Mouse (Mus musculus): ENCODE data around the gene Tbc1d21. TPM values are rescaled to one million over a fixed set of nuclear protein-coding genes. Genes with fewer than 3 reads are reported as not detected.

The Tbc1d21 gene
- polyA plus RNA-seq, 1 experiment from 2014 or later = not detected

DNA sequence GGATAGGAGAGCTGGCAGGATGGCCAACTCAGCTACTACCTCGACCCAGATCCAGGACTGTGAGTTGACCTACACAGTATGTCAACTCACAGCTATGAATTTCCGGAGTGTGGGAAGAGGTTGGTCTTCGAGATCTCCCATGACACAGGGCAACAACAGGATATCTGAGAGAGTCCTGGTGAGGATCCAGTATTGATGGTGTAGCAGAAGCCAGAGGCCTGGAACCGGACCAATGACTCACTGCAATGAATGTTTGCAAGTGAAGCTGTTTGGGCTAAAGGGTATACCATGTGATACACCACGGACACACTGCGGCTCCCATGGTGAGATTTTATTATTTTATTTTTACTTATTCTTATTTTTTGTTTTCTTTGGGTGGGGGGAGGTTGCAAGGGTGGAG, 15.6 kb downstream of the Tbc1d21 start:
- 85% methylated on average over 6 of the region's 6 CpGs for WGBS
- H3K9me3 ChIP-seq (ENCODE audit: control insufficient read depth, low read length) = no peaks in the 10 kb centered on the region

GRCm38 (mm10) chr9:58353224-58353623, 17.0 kb downstream of the Tbc1d21 start:
- 90% methylated on average over 6 of the region's 6 CpGs for WGBS
- peaks cover 7% of the 10 kb centered on the region; the same call in 1 of the 2 replicates for H3K4me1 ChIP-seq (ENCODE audit: control insufficient read depth, insufficient read depth, low read length)
- no peaks in the 10 kb centered on the region for H3K36me3 ChIP-seq (ENCODE audit: control insufficient read depth, insufficient read depth, low read length)

More for the DNA sequence above, 15.6 kb downstream of the Tbc1d21 start:
- ATAC-seq (ENCODE audit: insufficient read depth, low FRiP score, low TSS enrichment) = no peak
- peaks cover 7% of the 10 kb centered on the region; the same call in 1 of the 2 replicates for H3K4me1 ChIP-seq (ENCODE audit: control insufficient read depth, insufficient read depth, low read length)
- H3K4me3 ChIP-seq (ENCODE audit: low read depth, low read length) = no peak overlapping the region
- H3K27ac ChIP-seq (ENCODE audit: low read depth, low read length) = no peak overlapping the region
- H3K27me3 ChIP-seq (ENCODE audit: control insufficient read depth, insufficient read depth, low read length) = no peaks in the 10 kb centered on the region
- no peak for DNase-seq (ENCODE audit: low spot score)
- H3K9ac ChIP-seq (ENCODE audit: low read length) = no peak overlapping the region
- no peak overlapping the region for H3K4me2 ChIP-seq (ENCODE audit: low read depth)
- no peaks in the 10 kb centered on the region for H3K36me3 ChIP-seq (ENCODE audit: control insufficient read depth, insufficient read depth, low read length)

GRCm38 (mm10) chr9:58347795-58348194, 22.5 kb downstream of the Tbc1d21 start:
- Histone ChIP-seq H3K9ac (ENCODE audit: low read length) (no peak overlapping the region), H3K9me3 (ENCODE audit: control insufficient read depth, low read length) (no peaks in the 10 kb centered on the region), H3K27me3 (ENCODE audit: control insufficient read depth, insufficient read depth, low read length) (no peaks in the 10 kb centered on the region), H3K36me3 (ENCODE audit: control insufficient read depth, insufficient read depth, low read length) (no peaks in the 10 kb centered on the region), H3K27ac (ENCODE audit: low read depth, low read length) (no peak overlapping the region), H3K4me1 (ENCODE audit: control insufficient read depth, insufficient read depth, low read length) (peaks cover 12% of the 10 kb centered on the region; the same call in 1 of the 2 replicates), H3K4me3 (ENCODE audit: low read depth, low read length) (no peak overlapping the region), H3K4me2 (ENCODE audit: low read depth) (no peak overlapping the region)
- ATAC-seq (ENCODE audit: insufficient read depth, low FRiP score, low TSS enrichment) = no peak
- 87% methylated on average over 6 of the region's 6 CpGs for WGBS
- DNase-seq (ENCODE audit: low spot score) = no peak

More at GRCm38 (mm10) chr9:58353224-58353623, 17.0 kb downstream of the Tbc1d21 start:
- H3K27me3 ChIP-seq (ENCODE audit: control insufficient read depth, insufficient read depth, low read length) = no peaks in the 10 kb centered on the region
- H3K4me3 ChIP-seq (ENCODE audit: low read depth, low read length) = no peak overlapping the region
- no peak overlapping the region for H3K4me2 ChIP-seq (ENCODE audit: low read depth)
- ATAC-seq (ENCODE audit: insufficient read depth, low FRiP score, low TSS enrichment) = no peak
- H3K27ac ChIP-seq (ENCODE audit: low read depth, low read length) = no peak overlapping the region
- H3K9ac ChIP-seq (ENCODE audit: low read length) = no peak overlapping the region
- no peak for DNase-seq (ENCODE audit: low spot score)
- no peaks in the 10 kb centered on the region for H3K9me3 ChIP-seq (ENCODE audit: control insufficient read depth, low read length)

DNA sequence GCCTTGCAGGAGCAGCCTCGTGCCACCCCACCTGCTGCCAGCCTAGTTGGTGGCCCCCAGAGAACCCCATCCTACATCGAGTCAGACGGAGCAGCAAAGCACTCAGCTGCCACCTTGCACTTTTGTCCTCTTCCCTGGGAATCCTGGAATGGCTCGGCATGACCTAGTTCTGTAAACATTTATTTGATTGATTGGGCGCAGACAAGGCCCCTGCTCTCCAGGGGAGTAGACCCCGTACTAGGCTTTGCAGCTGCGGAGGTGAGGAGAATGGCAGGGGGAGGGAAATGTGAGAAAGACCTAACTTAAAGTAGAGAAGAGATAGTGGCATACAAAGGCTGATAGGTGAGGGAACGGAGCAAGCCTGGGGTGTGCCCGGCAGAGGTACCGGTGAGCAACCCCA, 23.8 kb downstream of the Tbc1d21 start:
- 28% methylated on average over 10 of the region's 10 CpGs for WGBS
- no peak for ATAC-seq (ENCODE audit: insufficient read depth, low FRiP score, low TSS enrichment)
- no peak overlapping the region for H3K4me2 ChIP-seq (ENCODE audit: low read depth)
- no peak overlapping the region for H3K4me3 ChIP-seq (ENCODE audit: low read depth, low read length)
- no peaks in the 10 kb centered on the region for H3K36me3 ChIP-seq (ENCODE audit: control insufficient read depth, insufficient read depth, low read length)
- no peak overlapping the region for H3K27ac ChIP-seq (ENCODE audit: low read depth, low read length)
- H3K9ac ChIP-seq (ENCODE audit: low read length) = no peak overlapping the region
- H3K27me3 ChIP-seq (ENCODE audit: control insufficient read depth, insufficient read depth, low read length) = no peaks in the 10 kb centered on the region
- peak; percentile 68 for DNase-seq (ENCODE audit: low spot score)
- no peaks in the 10 kb centered on the region for H3K9me3 ChIP-seq (ENCODE audit: control insufficient read depth, low read length)
- H3K4me1 ChIP-seq (ENCODE audit: control insufficient read depth, insufficient read depth, low read length) = peaks cover 12% of the 10 kb centered on the region; the same call in 1 of the 2 replicates

- Histone ChIP-seq H3K27ac (ENCODE audit: low read depth, low read length) (no peak overlapping the region), H3K9me3 (ENCODE audit: control insufficient read depth, low read length) (no peaks in the 10 kb centered on the region), H3K4me2 (ENCODE audit: low read depth) (no peak overlapping the region), H3K9ac (ENCODE audit: low read length) (no peak overlapping the region), H3K36me3 (ENCODE audit: control insufficient read depth, insufficient read depth, low read length) (no peaks in the 10 kb centered on the region), H3K4me1 (ENCODE audit: control insufficient read depth, insufficient read depth, low read length) (peaks cover 12% of the 10 kb centered on the region; the same call in 1 of the 2 replicates), H3K27me3 (ENCODE audit: control insufficient read depth, insufficient read depth, low read length) (no peaks in the 10 kb centered on the region), H3K4me3 (ENCODE audit: low read depth, low read length) (no peak overlapping the region)
- no peak for DNase-seq (ENCODE audit: low spot score)
- no peak for ATAC-seq (ENCODE audit: insufficient read depth, low FRiP score, low TSS enrichment)
- WGBS = 59% methylated on average over 7 of the region's 7 CpGs
Observed at GRCm38 (mm10) chr9:58345963-58346362, 24.3 kb downstream of the Tbc1d21 start.

DNA sequence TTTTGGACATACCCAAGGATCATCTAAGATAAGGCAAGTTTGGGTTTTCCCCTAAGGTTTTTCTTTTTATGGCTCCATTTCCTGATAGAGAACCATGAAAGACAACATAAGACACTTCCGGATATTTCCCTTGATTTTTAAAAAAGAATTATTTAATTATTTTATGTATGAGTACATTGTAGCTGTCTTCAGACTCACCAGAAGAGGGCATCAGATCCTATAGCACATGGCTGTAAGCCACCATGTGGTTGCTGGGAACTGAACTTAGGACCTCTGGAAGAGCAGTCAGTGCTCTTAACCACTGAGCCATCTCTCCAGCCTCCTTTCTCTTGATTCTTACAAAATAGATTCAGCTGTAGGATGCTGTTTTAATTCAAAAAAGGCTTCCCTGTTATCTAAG, 28.5 kb downstream of the Tbc1d21 start:
- Histone ChIP-seq H3K4me1 (ENCODE audit: control insufficient read depth, insufficient read depth, low read length) (peaks cover 8% of the 10 kb centered on the region; the same call in 1 of the 2 replicates), H3K4me2 (ENCODE audit: low read depth) (no peak overlapping the region), H3K9me3 (ENCODE audit: control insufficient read depth, low read length) (no peaks in the 10 kb centered on the region), H3K27ac (ENCODE audit: low read depth, low read length) (no peak overlapping the region), H3K36me3 (ENCODE audit: control insufficient read depth, insufficient read depth, low read length) (no peaks in the 10 kb centered on the region), H3K9ac (ENCODE audit: low read length) (no peak overlapping the region), H3K4me3 (ENCODE audit: low read depth, low read length) (no peak overlapping the region), H3K27me3 (ENCODE audit: control insufficient read depth, insufficient read depth, low read length) (no peaks in the 10 kb centered on the region)
- DNase-seq (ENCODE audit: low spot score) = no peak
- WGBS = 98% methylated on average over 1 of the region's 1 CpGs
- no peak for ATAC-seq (ENCODE audit: insufficient read depth, low FRiP score, low TSS enrichment)

- H3K36me3 ChIP-seq (ENCODE audit: control insufficient read depth, insufficient read depth, low read length) = no peaks in the 10 kb centered on the region
- H3K4me3 ChIP-seq (ENCODE audit: low read depth, low read length) = no peak overlapping the region
- no peak for DNase-seq (ENCODE audit: low spot score)
- no peak overlapping the region for H3K9ac ChIP-seq (ENCODE audit: low read length)
- no peaks in the 10 kb centered on the region for H3K9me3 ChIP-seq (ENCODE audit: control insufficient read depth, low read length)
- no peak overlapping the region for H3K4me2 ChIP-seq (ENCODE audit: low read depth)
- H3K27me3 ChIP-seq (ENCODE audit: control insufficient read depth, insufficient read depth, low read length) = no peaks in the 10 kb centered on the region
- H3K4me1 ChIP-seq (ENCODE audit: control insufficient read depth, insufficient read depth, low read length) = no peaks in the 10 kb centered on the region
- WGBS = 72% methylated on average over 8 of the region's 8 CpGs
- no peak overlapping the region for H3K27ac ChIP-seq (ENCODE audit: low read depth, low read length)
- no peak for ATAC-seq (ENCODE audit: insufficient read depth, low FRiP score, low TSS enrichment)
Observed at GRCm38 (mm10) chr9:58336650-58337281, 33.5 kb downstream of the Tbc1d21 start.

DNA sequence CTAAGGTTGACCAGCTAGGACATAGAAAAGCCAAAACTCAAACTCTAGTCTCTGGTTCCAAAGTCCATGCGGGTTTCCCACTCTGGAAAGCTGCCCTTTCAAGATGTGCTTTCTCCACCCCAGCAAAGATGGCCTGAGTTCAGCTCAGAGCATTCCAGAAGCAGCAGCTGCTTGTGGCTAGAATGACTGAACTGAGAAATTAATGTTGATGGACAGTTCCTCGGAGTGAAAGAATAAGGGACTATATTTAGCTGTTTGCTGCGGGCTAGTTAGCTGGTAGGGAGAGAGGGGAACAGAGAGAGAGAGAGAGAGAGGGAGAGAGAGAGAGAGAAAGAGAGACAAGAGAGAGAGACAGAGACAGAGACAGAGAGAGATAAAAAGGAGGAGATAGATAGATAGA, 39.0 kb downstream of the Tbc1d21 start:
- no peaks in the 10 kb centered on the region for H3K9me3 ChIP-seq (ENCODE audit: control insufficient read depth, low read length)
- H3K4me3 ChIP-seq (ENCODE audit: low read depth, low read length) = no peak overlapping the region
- DNase-seq (ENCODE audit: low spot score) (no peak), ATAC-seq (ENCODE audit: insufficient read depth, low FRiP score, low TSS enrichment) (no peak)
- H3K4me1 ChIP-seq (ENCODE audit: control insufficient read depth, insufficient read depth, low read length) = no peaks in the 10 kb centered on the region
- H3K9ac ChIP-seq (ENCODE audit: low read length) = no peak overlapping the region
- no peaks in the 10 kb centered on the region for H3K27me3 ChIP-seq (ENCODE audit: control insufficient read depth, insufficient read depth, low read length)
- H3K4me2 ChIP-seq (ENCODE audit: low read depth) = no peak overlapping the region
- no peaks in the 10 kb centered on the region for H3K36me3 ChIP-seq (ENCODE audit: control insufficient read depth, insufficient read depth, low read length)
- 79% methylated on average over 3 of the region's 3 CpGs for WGBS
- H3K27ac ChIP-seq (ENCODE audit: low read depth, low read length) = no peak overlapping the region

GRCm38 (mm10) chr9:58330293-58330692, 40.0 kb downstream of the Tbc1d21 start:
- no peak overlapping the region for H3K9ac ChIP-seq (ENCODE audit: low read length)
- WGBS = 32% methylated on average over 5 of the region's 5 CpGs
- ATAC-seq (ENCODE audit: insufficient read depth, low FRiP score, low TSS enrichment) (no peak), DNase-seq (ENCODE audit: low spot score) (peak; percentile 66)
- no peaks in the 10 kb centered on the region for H3K4me1 ChIP-seq (ENCODE audit: control insufficient read depth, insufficient read depth, low read length)
- no peak overlapping the region for H3K4me3 ChIP-seq (ENCODE audit: low read depth, low read length)
- no peaks in the 10 kb centered on the region for H3K36me3 ChIP-seq (ENCODE audit: control insufficient read depth, insufficient read depth, low read length)
- no peaks in the 10 kb centered on the region for H3K27me3 ChIP-seq (ENCODE audit: control insufficient read depth, insufficient read depth, low read length)
- no peak overlapping the region for H3K27ac ChIP-seq (ENCODE audit: low read depth, low read length)
- H3K9me3 ChIP-seq (ENCODE audit: control insufficient read depth, low read length) = no peaks in the 10 kb centered on the region
- H3K4me2 ChIP-seq (ENCODE audit: low read depth) = no peak overlapping the region
